In genomic region chr2:166102893-166103292, GRCm38 (mm10) we compare ENCODE assay signal across 13 mouse cellular contexts. TPM values are rescaled to one million over a fixed set of nuclear protein-coding genes. Genes with fewer than 3 reads are reported as not detected.
DNase-seq lines count a peak whose midpoint lies in the region; ATAC-seq and TF ChIP-seq lines count a peak whose summit lies in the region.
"Had no signal": no experiment of that assay in that cellular context is flagged by ENCODE, and none has a peak within 500 bp of the region (broad histone marks: within the 10 kb centered on the region; RNA-seq: fewer than 3 reads in every experiment).

No protein-coding gene starts in this region.

- no peak overlapping the region for H3K4me3 ChIP-seq in heart, adult 2 months
- H3K4me3 ChIP-seq in heart, embryonic 12.5 days: no peak overlapping the region
- H3K4me3 ChIP-seq in layer of hippocampus, adult 2 months: no peak overlapping the region
- H3K4me3 ChIP-seq: forebrain, embryonic 15.5 days; myocyte had no signal

- H3K4me1 ChIP-seq in heart, adult 2 months (ENCODE audit: control insufficient read depth, insufficient read depth, low read length): 0 out of 2 replicates have a peak, but pooled peaks cover 1% of the 10 kb centered on the region
- H3K4me1 ChIP-seq in heart, embryonic 12.5 days (replicated peaks): peaks cover 83% of the 10 kb centered on the region

- intact Hi-C loops in heart, adult 2 months (cut with DNase I): no loop called here
- intact Hi-C loops in heart, postnatal 25 days (cut with DNase I): no loop called here

- no peak for TF ChIP-seq CTCF in heart, adult 2 months (IDR thresholded peaks at IDR 0.05)
- no peak for TF ChIP-seq CTCF in layer of hippocampus, adult 2 months (conservative IDR thresholded peaks at IDR 0.05)

- TF ChIP-seq POLR2A in heart, adult 2 months (IDR thresholded peaks at IDR 0.05; ENCODE audit: insufficient read depth, low read depth, low read length): no peak

- no peaks in the 10 kb centered on the region for H3K36me3 ChIP-seq in heart, adult 2 months (ENCODE audit: control insufficient read depth, insufficient read depth, low read length)
- 0 out of 2 replicates have a peak, but pooled peaks cover 3% of the 10 kb centered on the region for H3K36me3 ChIP-seq in heart, embryonic 12.5 days
- H3K36me3 ChIP-seq: forebrain, embryonic 15.5 days had no signal

- DNase-seq in heart, adult 2 months: peak; percentile 43 to 65
- peak; percentile 35 for DNase-seq in retina, embryonic 14.5 days (ENCODE audit: low spot score)
- DNase-seq in retina, postnatal 1 day: no peak
- DNase-seq in heart, postnatal 25 days (ENCODE audit: low spot score): peak; percentile 66
- peak; percentile 39 for DNase-seq in skeletal muscle tissue, adult 2 months (ENCODE audit: low read depth, low spot score)
- DNase-seq in layer of hippocampus, adult 2 months (ENCODE audit: low spot score in 2 of 2): no peak
- no peak for DNase-seq in thymus, postnatal 36 days
- DNase-seq: adrenal gland, postnatal 25 days had no signal

- no peak overlapping the region for H3K9ac ChIP-seq in heart, adult 2 months (ENCODE audit: low read depth, low read length)
- no peak overlapping the region for H3K9ac ChIP-seq in heart, embryonic 12.5 days
- H3K9ac ChIP-seq: forebrain, embryonic 15.5 days; liver, embryonic 14.5 days had no signal

- H3K9me3 ChIP-seq in heart, embryonic 12.5 days (replicated peaks): no peaks in the 10 kb centered on the region
- H3K9me3 ChIP-seq: forebrain, embryonic 15.5 days had no signal

- no peak overlapping the region for H3K27ac ChIP-seq in heart, adult 2 months
- no peak overlapping the region for H3K27ac ChIP-seq in heart, embryonic 12.5 days (ENCODE audit: poor library complexity, severe bottlenecking)
- no peak overlapping the region; the same call in 1 of the 2 replicates for H3K27ac ChIP-seq in layer of hippocampus, adult 2 months
- H3K27ac ChIP-seq: forebrain, embryonic 15.5 days; liver, embryonic 14.5 days had no signal

- TF ChIP-seq EP300 in heart, adult 2 months (IDR thresholded peaks at IDR 0.05; ENCODE audit: insufficient read depth, low read depth, low read length): 0 out of 2 replicates have a peak, but pooled peaks have one; percentile 28

- ATAC-seq in heart, embryonic 12.5 days (ENCODE audit: insufficient number of reproducible peaks, low FRiP score): no peak
- ATAC-seq: CD4-positive, CD25-positive, alpha-beta regulatory T cell, adult 4 months; forebrain, embryonic 15.5 days had no signal

- no peaks in the 10 kb centered on the region for H3K27me3 ChIP-seq in heart, adult 2 months (ENCODE audit: control insufficient read depth, insufficient read depth, low read length)
- no peaks in the 10 kb centered on the region for H3K27me3 ChIP-seq in heart, embryonic 12.5 days (replicated peaks)
- H3K27me3 ChIP-seq: forebrain, embryonic 15.5 days had no signal

- no peaks in the 10 kb centered on the region for H3K79me2 ChIP-seq in heart, adult 2 months (replicated peaks; ENCODE audit: control insufficient read depth, insufficient read depth, low read length)

- WGBS in heart, adult 2 months: 75% methylated on average over 7 of the region's 7 CpGs
- WGBS in heart, embryonic 12.5 days: 72% methylated on average over 7 of the region's 7 CpGs

- no peak overlapping the region for H3K4me2 ChIP-seq in heart, embryonic 12.5 days
- H3K4me2 ChIP-seq: forebrain, embryonic 15.5 days had no signal

RNA-seq across cellular contexts. Expression of gene Sulf2, which starts 52.6 kb away (rescaled TPM):
- total RNA-seq in heart, adult 2 months (2021): 10 to 100 TPM; 38.5 to 43.9 TPM
- polyA plus RNA-seq in heart, adult 2 months (2012; rRNA removed): 51.0 and 75.1 TPM in 2 replicates
- 136 and 137 TPM in 2 replicates for polyA plus RNA-seq in heart, embryonic 12.5 days (2016; fragmentation: Nextera tagmentation; extraction: Ambion mirVana)
- 10 to 100 TPM; 48.7 to 54.3 TPM for total RNA-seq in heart, postnatal 25 days (2021)
- 100 to 1,000 TPM in 1 of 2 experiments, 10 to 100 TPM in 1; 93.2 to 114 TPM for total RNA-seq in layer of hippocampus, adult 2 months (2021)

Comparison
In these comparisons a context has a peak if more than half of its experiments do, and no peak if none do; other contexts are left out.
1. DNase-seq: peak in heart, adult 2 months (2 of 2), retina, embryonic 14.5 days (single experiment), heart, postnatal 25 days (single experiment) and skeletal muscle tissue, adult 2 months (single experiment); none in retina, postnatal 1 day (single experiment), layer of hippocampus, adult 2 months (0 of 2) and thymus, postnatal 36 days (0 of 2).